In genomic region chr12:113073420-113074328, GRCm38 (mm10) we compare ENCODE assay signal across 9 mouse cellular contexts. TPM values are rescaled to one million over a fixed set of nuclear protein-coding genes. Genes with fewer than 3 reads are reported as not detected.
DNase-seq lines count a peak whose midpoint lies in the region; ATAC-seq and TF ChIP-seq lines count a peak whose summit lies in the region.
"Had no signal": no experiment of that assay in that cellular context is flagged by ENCODE, and none has a peak within 500 bp of the region (broad histone marks: within the 10 kb centered on the region; RNA-seq: fewer than 3 reads in every experiment).

No protein-coding gene starts in this region.

- peak overlapping the region; percentile 44 for H3K4me3 ChIP-seq in forebrain, embryonic 15.5 days
- H3K4me3 ChIP-seq in midbrain, embryonic 12.5 days, result peak overlapping the region; percentile 52

- peak overlapping the region; percentile 86 for H3K4me2 ChIP-seq in forebrain, embryonic 15.5 days (replicated peaks)
- peak overlapping the region; percentile 92 for H3K4me2 ChIP-seq in midbrain, embryonic 12.5 days (replicated peaks)

- no peak for TF ChIP-seq CTCF in brain, embryonic 14.5 days (IDR thresholded peaks at IDR 0.05; ENCODE audit: borderline replicate concordance, extremely low read depth, insufficient read depth, insufficient read length)

- peaks cover 33% of the 10 kb centered on the region for H3K36me3 ChIP-seq in forebrain, embryonic 15.5 days
- peaks cover 36% of the 10 kb centered on the region for H3K36me3 ChIP-seq in midbrain, embryonic 12.5 days

- peak overlapping the region; percentile 93 for H3K27ac ChIP-seq in forebrain, embryonic 15.5 days (replicated peaks)
- H3K27ac ChIP-seq in midbrain, embryonic 12.5 days (replicated peaks), result peak overlapping the region; percentile 90

- peak; percentile 43; the same call in 1 of the 2 replicates for ATAC-seq in frontal cortex, adult (ENCODE audit: low TSS enrichment)
- ATAC-seq in forebrain, embryonic 15.5 days (replicated peaks), result peak; percentile 41
- peak; percentile 29 for ATAC-seq in midbrain, embryonic 12.5 days (ENCODE audit: low FRiP score, low read depth)

- peak overlapping the region; percentile 57 for H3K9ac ChIP-seq in forebrain, embryonic 15.5 days (replicated peaks)
- peak overlapping the region; percentile 70 for H3K9ac ChIP-seq in midbrain, embryonic 12.5 days (replicated peaks)

- no peak for DNase-seq in frontal cortex, postnatal 10 days (ENCODE audit: low spot score in 2 of 2)
- peak; percentile 80 for DNase-seq in A20 (ENCODE audit: low read depth, low spot score)
- peak; percentile 49 for DNase-seq in brain, embryonic 14.5 days (ENCODE audit: low read depth)
- peak; percentile 64 for DNase-seq in kidney, postnatal 10 days
- DNase-seq in testis, postnatal 10 days (ENCODE audit: low spot score), result peak; percentile 69

- H3K27me3 ChIP-seq in forebrain, embryonic 15.5 days, result no peaks in the 10 kb centered on the region
- H3K27me3 ChIP-seq in midbrain, embryonic 12.5 days, result no peaks in the 10 kb centered on the region

- WGBS in forebrain, embryonic 15.5 days, result 15% methylated on average over 15 of the region's 15 CpGs
- 15% methylated on average over 15 of the region's 15 CpGs for WGBS in midbrain, embryonic 12.5 days

- no peak for TF ChIP-seq POLR2A in brain, embryonic 14.5 days (IDR thresholded peaks at IDR 0.05; ENCODE audit: borderline replicate concordance, extremely low read depth, insufficient read depth, insufficient read length, poor library complexity, severe bottlenecking)

- no peaks in the 10 kb centered on the region for H3K9me3 ChIP-seq in forebrain, embryonic 15.5 days
- no peaks in the 10 kb centered on the region for H3K9me3 ChIP-seq in midbrain, embryonic 12.5 days

- H3K4me1 ChIP-seq in forebrain, embryonic 15.5 days, result peaks cover 21% of the 10 kb centered on the region
- H3K4me1 ChIP-seq in midbrain, embryonic 12.5 days, result peaks cover 19% of the 10 kb centered on the region

RNA-seq across cellular contexts. Expression of gene Tex22, which starts 0.6 kb away (rescaled TPM):
- 0.14 and 0.34 TPM in 2 replicates for polyA plus RNA-seq in brain, embryonic 14.5 days (2012; rRNA removed)
- polyA plus RNA-seq in forebrain, embryonic 15.5 days (2015; fragmentation: Nextera tagmentation; extraction: Ambion mirVana), result 0.18 and 0.37 TPM in 2 replicates
- polyA plus RNA-seq in midbrain, embryonic 12.5 days (2016; fragmentation: Nextera tagmentation; extraction: Ambion mirVana), result not detected in 2 replicates
- polyA plus RNA-seq: C2C12 had no signal

RNA-seq across cellular contexts. Expression of gene Mta1, which starts 24.4 kb away (rescaled TPM):
- polyA plus RNA-seq in brain, embryonic 14.5 days (2012; rRNA removed), result 124 and 134 TPM in 2 replicates
- polyA plus RNA-seq in forebrain, embryonic 15.5 days (2015; fragmentation: Nextera tagmentation; extraction: Ambion mirVana), result 15.2 and 17.9 TPM in 2 replicates
- 19.3 and 20.4 TPM in 2 replicates for polyA plus RNA-seq in midbrain, embryonic 12.5 days (2016; fragmentation: Nextera tagmentation; extraction: Ambion mirVana)

RNA-seq across cellular contexts. Expression of gene Pacs2, which starts 59.4 kb away (rescaled TPM):
- 81.8 and 109 TPM in 2 replicates for polyA plus RNA-seq in brain, embryonic 14.5 days (2012; rRNA removed)
- polyA plus RNA-seq in forebrain, embryonic 15.5 days (2015; fragmentation: Nextera tagmentation; extraction: Ambion mirVana), result 22.6 and 24.4 TPM in 2 replicates
- 27.1 and 29.9 TPM in 2 replicates for polyA plus RNA-seq in midbrain, embryonic 12.5 days (2016; fragmentation: Nextera tagmentation; extraction: Ambion mirVana)

Comparison
In these comparisons a context has a peak if more than half of its experiments do, and no peak if none do; other contexts are left out.
1. DNase-seq: peak in A20 (single experiment), brain, embryonic 14.5 days (single experiment), kidney, postnatal 10 days (single experiment) and testis, postnatal 10 days (single experiment); none in frontal cortex, postnatal 10 days (0 of 2).
2. Peak in every context shown above with its lines, with median percentiles within 50 percentile points of each other: ATAC-seq.